Mouse (Mus musculus) forelimb bud, embryonic 11.5 days (tissue): ENCODE measurements around the gene Hdac4.

ENCODE experiments used
- DNase-seq: peaks from one replicate; pipeline ENCODE4 v3.0.0-alpha.2; 2012; ENCODE audit warnings: low read depth, low spot score

Gene Hdac4

GRCm38 (mm10) chr1:91968710-91969379, 226.7 kb downstream of the Hdac4 start:
- peak; percentile 73 for DNase-seq

DNA sequence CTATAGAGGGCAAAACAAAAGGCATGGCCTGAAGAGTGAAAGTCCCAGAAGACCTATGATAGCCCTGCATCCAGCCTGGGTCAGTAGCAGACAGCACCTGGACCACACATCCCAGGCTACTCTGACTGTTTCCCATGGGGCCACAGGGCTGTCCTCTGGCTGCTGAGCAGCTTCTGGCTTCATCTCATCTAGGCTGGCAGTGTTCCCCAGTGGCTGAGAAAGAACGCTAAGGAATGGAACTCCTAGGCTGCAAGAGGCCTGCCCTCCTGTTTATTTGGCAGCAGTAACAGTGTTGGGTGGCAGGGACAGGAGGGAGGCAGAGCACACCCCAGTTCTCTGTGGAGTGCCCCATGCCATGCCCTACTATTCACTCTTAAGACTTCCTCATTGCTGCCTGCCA, 228.5 kb downstream of the Hdac4 start:
- no peak for DNase-seq

- peak; percentile 68 for DNase-seq
These were observed 230.8 kb downstream of the Hdac4 start for GRCm38 (mm10) chr1:91964486-91965335.

GRCm38 (mm10) chr1:91962256-91962655, 233.2 kb downstream of the Hdac4 start:
- peak; percentile 47 for DNase-seq

GRCm38 (mm10) chr1:91961231-91961630, 234.3 kb downstream of the Hdac4 start:
- no peak for DNase-seq

GRCm38 (mm10) chr1:91959891-91960290, 235.6 kb downstream of the Hdac4 start:
- no peak for DNase-seq

GRCm38 (mm10) chr1:91959044-91959443, 236.5 kb downstream of the Hdac4 start:
- no peak for DNase-seq

GRCm38 (mm10) chr1:91956229-91956628, 239.3 kb downstream of the Hdac4 start:
- no peak for DNase-seq

GRCm38 (mm10) chr1:91954954-91955353, 240.5 kb downstream of the Hdac4 start:
- no peak for DNase-seq

GRCm38 (mm10) chr1:91952912-91953311, 242.6 kb downstream of the Hdac4 start:
- peak; percentile 57 for DNase-seq

DNA sequence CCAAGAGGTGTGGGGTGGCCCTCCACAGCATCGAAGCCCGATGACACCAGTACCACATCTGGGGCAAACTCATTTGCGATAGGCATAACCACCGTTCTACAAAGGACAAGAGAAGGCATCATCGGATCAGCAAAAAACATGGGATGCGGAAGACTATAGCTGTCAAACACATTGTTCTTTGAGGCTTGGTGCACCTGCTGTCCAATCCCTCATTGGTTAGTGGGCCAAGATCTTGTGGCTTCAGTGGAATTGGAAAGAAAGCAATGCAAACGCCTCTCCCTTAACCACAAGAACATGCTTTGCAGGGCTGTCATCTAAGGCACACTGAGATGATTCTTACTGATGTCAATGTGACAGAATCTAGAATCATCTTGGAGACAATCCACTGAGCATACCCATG, 248.1 kb downstream of the Hdac4 start:
- DNase-seq = no peak

DNA sequence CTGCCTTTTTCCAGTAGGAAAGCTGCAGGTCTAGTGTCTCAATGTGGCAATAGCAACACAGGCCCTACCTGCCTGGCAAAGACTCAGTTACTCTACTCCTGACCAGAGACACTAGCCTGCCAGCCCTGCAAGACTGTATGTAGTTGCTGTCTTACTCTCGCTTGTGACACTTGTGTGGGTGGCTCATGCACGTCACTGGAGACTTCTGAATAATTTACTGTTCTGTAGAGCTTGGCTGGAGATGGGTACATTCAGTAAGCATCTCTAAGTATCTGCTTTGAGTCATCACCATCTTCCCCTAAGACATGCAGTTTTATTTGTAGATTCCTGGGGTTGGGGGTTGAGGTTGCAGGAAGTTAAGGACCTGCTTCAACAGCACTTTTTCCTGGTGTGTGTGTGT, 252.9 kb downstream of the Hdac4 start:
- DNase-seq = no peak

- no peak for DNase-seq
These were observed 253.5 kb downstream of the Hdac4 start for GRCm38 (mm10) chr1:91942031-91942430.

- DNase-seq = no peak
These were observed 254.4 kb downstream of the Hdac4 start for GRCm38 (mm10) chr1:91941094-91941493.

DNA sequence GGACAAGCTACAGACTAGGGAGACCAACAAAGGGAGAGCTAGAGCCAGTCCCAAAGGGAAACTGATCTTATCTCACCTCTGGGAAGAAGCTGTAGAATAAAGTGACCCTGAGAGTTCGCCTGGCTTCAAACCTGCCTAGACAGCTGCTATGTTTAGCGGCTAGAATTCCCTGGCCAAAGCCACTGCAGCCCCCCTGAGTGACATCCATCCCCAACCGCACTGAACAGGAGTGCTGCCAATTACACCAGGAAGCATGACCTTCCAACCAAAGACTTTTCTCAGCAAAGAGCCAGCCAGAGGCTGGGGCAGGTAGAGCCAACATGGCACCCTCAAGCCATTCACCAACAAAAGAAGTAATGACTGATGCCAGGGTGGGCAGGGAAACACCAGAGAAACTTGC, 260.3 kb downstream of the Hdac4 start:
- DNase-seq = no peak

DNA sequence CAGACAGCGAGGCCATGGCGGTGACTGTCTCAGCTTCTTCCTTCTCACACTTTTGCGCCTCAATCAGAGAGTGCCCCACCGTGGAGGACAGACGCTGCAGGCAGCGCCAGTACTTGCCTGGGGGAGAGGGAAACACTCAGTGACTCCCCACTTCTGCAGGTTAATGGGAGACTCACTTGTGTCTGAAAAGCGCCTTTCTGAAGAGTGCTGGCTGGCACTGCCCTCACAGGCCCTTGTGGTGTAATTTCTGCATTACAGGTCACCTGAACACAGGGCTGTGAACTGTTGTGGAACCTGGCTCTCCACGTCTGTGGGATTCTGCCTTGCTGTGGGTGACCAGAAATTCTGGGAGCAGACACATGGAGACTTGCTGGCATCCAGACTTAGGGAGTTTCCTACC, 261.8 kb downstream of the Hdac4 start:
- DNase-seq = no peak

DNA sequence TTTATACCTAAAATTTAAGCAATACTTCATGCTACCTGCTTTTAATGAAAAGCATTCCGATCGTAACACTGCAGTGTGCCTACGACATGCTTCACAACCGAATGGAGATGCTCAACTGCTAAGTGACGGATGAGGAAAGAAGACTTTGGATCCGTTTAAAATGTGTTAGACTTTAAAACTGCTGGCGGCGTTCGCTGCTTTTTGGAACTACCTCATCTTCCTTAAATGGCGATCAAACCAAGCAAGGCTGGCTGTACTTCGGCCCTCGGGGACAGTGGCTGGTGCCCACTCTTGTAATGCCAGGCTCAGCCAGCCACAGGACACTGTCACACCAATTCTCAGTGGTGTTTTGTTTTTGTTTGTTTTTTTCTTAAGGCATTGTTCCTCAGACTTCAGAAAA, 263.3 kb downstream of the Hdac4 start:
- DNase-seq = no peak

DNA sequence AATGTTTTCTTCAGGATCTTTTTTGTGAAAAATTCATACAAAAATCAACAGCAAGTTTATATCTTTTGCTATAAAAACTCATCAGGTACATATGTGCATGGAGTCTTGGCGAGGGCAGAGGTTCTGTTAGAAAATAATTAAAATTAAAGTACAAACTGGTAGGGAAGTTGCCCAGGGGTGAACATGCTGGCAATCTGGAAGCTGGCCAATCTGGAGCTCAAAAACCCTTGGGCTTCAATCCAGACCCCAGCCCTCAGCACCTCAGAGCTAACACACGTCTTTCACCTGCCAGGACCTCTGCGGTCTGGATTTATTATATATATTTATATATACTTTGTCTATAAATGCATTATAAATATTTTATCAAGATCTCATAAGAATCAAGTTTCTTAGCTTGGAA, 263.7 kb downstream of the Hdac4 start:
- no peak for DNase-seq

GRCm38 (mm10) chr1:91931196-91931595, 264.3 kb downstream of the Hdac4 start:
- no peak for DNase-seq

- no peak for DNase-seq
These were observed 266.4 kb downstream of the Hdac4 start for GRCm38 (mm10) chr1:91929051-91929450.

DNA sequence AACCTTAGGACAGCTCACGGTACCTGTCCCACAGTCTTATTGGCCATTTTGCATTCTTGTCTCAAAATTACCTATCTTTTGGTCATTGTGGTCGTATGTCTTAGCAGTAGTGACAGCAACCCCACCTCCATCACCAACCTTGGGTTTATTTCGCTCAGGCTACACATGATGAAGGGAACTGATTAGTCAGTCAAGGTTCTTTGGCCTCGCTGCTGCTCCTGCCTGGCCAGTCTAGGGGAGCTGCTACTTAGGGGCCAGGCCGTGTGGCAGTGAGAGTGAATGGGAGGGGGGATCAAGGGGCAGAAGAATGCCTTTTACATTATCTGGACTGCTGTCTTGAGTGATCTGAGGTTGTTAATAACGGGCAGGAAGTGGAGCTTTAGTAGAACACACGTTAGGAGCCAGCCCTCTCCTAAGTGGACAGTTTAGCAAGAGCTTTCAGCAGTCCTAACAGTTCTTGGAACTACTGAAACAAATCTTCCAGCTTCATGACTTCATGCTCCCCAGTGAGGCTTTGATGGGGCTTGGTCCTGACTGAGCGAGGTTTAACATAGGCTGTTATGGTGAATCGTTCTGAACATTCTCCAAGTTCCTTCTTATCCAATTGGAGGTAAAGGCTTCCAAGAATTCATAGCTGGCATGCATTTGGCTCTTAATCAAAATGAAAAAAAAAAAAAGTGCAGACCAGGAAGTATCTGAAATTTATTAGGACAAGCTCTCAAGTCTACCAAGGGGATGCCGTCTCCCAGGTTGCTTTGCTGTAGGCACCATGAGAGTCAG, 267.8 kb downstream of the Hdac4 start:
- DNase-seq = no peak

- no peak for DNase-seq
These were observed 271.9 kb downstream of the Hdac4 start for GRCm38 (mm10) chr1:91923567-91923966.
